Mouse (Mus musculus): ENCODE data around the gene Hoxd11.

Hoxd11 gene

GRCm38 (mm10) chr2:74730331-74730730, 51.0 kb downstream of the Hoxd11 start:
- DNase-seq (ENCODE audit: low spot score in 2 of 2), result no peak

GRCm38 (mm10) chr2:74731055-74731454, 51.7 kb downstream of the Hoxd11 start:
- DNase-seq (ENCODE audit: low spot score in 2 of 2), result no peak

GRCm38 (mm10) chr2:74731799-74732512, 52.6 kb downstream of the Hoxd11 start:
- no peak for DNase-seq (ENCODE audit: low spot score in 2 of 2)

GRCm38 (mm10) chr2:74732513-74733316, 53.4 kb downstream of the Hoxd11 start:
- no peak for DNase-seq (ENCODE audit: low spot score in 2 of 2)

GRCm38 (mm10) chr2:74733317-74733661, 53.9 kb downstream of the Hoxd11 start:
- DNase-seq (ENCODE audit: low spot score in 2 of 2), result no peak

- DNase-seq (ENCODE audit: low spot score in 2 of 2), result no peak
These were observed 54.4 kb downstream of the Hoxd11 start for GRCm38 (mm10) chr2:74733765-74734164.

- no peak for DNase-seq (ENCODE audit: low spot score in 2 of 2)
These were observed 55.1 kb downstream of the Hoxd11 start for GRCm38 (mm10) chr2:74734451-74734850.

- DNase-seq (ENCODE audit: low spot score in 2 of 2), result no peak
These were observed 55.8 kb downstream of the Hoxd11 start for GRCm38 (mm10) chr2:74734996-74735811.

GRCm38 (mm10) chr2:74735851-74736687, 56.7 kb downstream of the Hoxd11 start:
- DNase-seq (ENCODE audit: low spot score in 2 of 2), result no peak
